Mouse (Mus musculus) MEL (cell line): Measurements from ENCODE around the gene Igfbp2. TPM values are rescaled to one million over a fixed set of nuclear protein-coding genes. Genes with fewer than 3 reads are reported as not detected.

Source experiments
- DNase-seq: peaks from one replicate; pipeline ENCODE4 v3.0.0; 2011; ENCODE audit warnings: low read depth, low spot score
- H3K27ac ChIP-seq: 2 replicates; pipeline ENCODE4 v1.5.1; 2012; ENCODE audit warnings: low read depth, mild to moderate bottlenecking, control low read depth, low read length, moderate library complexity; ENCODE audit not compliant: control insufficient read depth
- H3K27me3 ChIP-seq, 2 experiments: fragments of 150-350 bp in 1 of 2; sonication (generic) in 1 of 2; 2 replicates each; pipeline ENCODE4 v1.6.1; 2012; ENCODE audit warnings: low read length in 2 of 2, mild to moderate bottlenecking in 2 of 2, improper control_type of control experiment in 1 of 2, moderate library complexity in 1 of 2; ENCODE audit not compliant: insufficient read depth in 2 of 2, control insufficient read depth in 1 of 2
- H3K36me3 ChIP-seq, 2 experiments: 2 replicates each; pipeline ENCODE4 v1.6.1; 2012 to 2014; ENCODE audit warnings: low read length in 2 of 2, improper control_type of control experiment in 1 of 2, inconsistent platforms in 1 of 2, mild to moderate bottlenecking in 1 of 2; ENCODE audit not compliant: insufficient read depth in 2 of 2, control insufficient read depth in 1 of 2
- H3K4me1 ChIP-seq, 2 experiments: fragments of 150-350 bp in 1 of 2; sonication (generic) in 1 of 2; 2 replicates each; pipeline ENCODE4 v1.6.1; 2012; ENCODE audit warnings: low read length in 2 of 2, improper control_type of control experiment in 1 of 2, mild to moderate bottlenecking in 1 of 2; ENCODE audit not compliant: insufficient read depth in 2 of 2, control insufficient read depth in 1 of 2
- H3K4me3 ChIP-seq, 2 experiments: fragments of 150-350 bp in 1 of 2; sonication (generic) in 1 of 2; 2 replicates each; pipeline ENCODE4 v1.5.1; 2012; ENCODE audit warnings: low read depth in 2 of 2, low read length in 2 of 2, mild to moderate bottlenecking in 2 of 2, moderate library complexity in 2 of 2, control low read depth in 1 of 2, improper control_type of control experiment in 1 of 2; ENCODE audit not compliant: control insufficient read depth in 1 of 2, insufficient read depth in 1 of 2
- H3K79me2 ChIP-seq: 2 replicates; pipeline ENCODE4 v1.6.1; 2012; ENCODE audit warnings: mild to moderate bottlenecking, low read length, moderate library complexity; ENCODE audit not compliant: control insufficient read depth, poor library complexity, insufficient read depth
- H3K9ac ChIP-seq: 2 replicates; pipeline ENCODE4 v1.6.1; 2012; ENCODE audit warnings: low read depth, mild to moderate bottlenecking, control low read depth, low read length, moderate library complexity; ENCODE audit not compliant: control insufficient read depth, poor library complexity, severe bottlenecking
- H3K9me3 ChIP-seq: fragments of 150-350 bp; sonication (generic); replicated peaks from 2 replicates; pipeline ENCODE4 v1.6.1; 2012; ENCODE audit warnings: mild to moderate bottlenecking, low read length, improper control_type of control experiment, moderate library complexity; ENCODE audit not compliant: insufficient read depth
- CHD1 ChIP-seq: IDR thresholded peaks from 2 replicates; pipeline ENCODE4 v1.6.1; 2012; ENCODE audit warnings: low read depth, mild to moderate bottlenecking, inconsistent platforms, low read length, improper control_type of control experiment
- CHD2 ChIP-seq: IDR thresholded peaks from 2 replicates; pipeline ENCODE4 v1.6.1; 2011; ENCODE audit warnings: low read length, improper control_type of control experiment
- ELF1 ChIP-seq: IDR thresholded peaks from 2 replicates; pipeline ENCODE4 v1.6.1; 2014; ENCODE audit warnings: low read depth, mild to moderate bottlenecking, inconsistent platforms, low read length, improper control_type of control experiment, moderate library complexity
- EP300 ChIP-seq, 2 experiments: IDR thresholded peaks; 2 replicates each; pipeline ENCODE4 v1.6.1; 2011; ENCODE audit warnings: improper control_type of control experiment in 2 of 2, low read length in 2 of 2, low read depth in 1 of 2, mild to moderate bottlenecking in 1 of 2
- ETS1 ChIP-seq: IDR thresholded peaks from 2 replicates; pipeline ENCODE4 v1.6.1; 2012; ENCODE audit warnings: low read depth, mild to moderate bottlenecking, inconsistent platforms, low read length, improper control_type of control experiment, moderate library complexity
- GABPA ChIP-seq: IDR thresholded peaks from 2 replicates; pipeline ENCODE4 v1.6.1; 2012; ENCODE audit warnings: low read depth, mild to moderate bottlenecking, inconsistent platforms, low read length, improper control_type of control experiment, moderate library complexity
- GATA1 ChIP-seq: IDR thresholded peaks from 2 replicates; pipeline ENCODE4 v1.6.1; 2011; ENCODE audit warnings: low read depth, low read length, improper control_type of control experiment
- HCFC1 ChIP-seq: IDR thresholded peaks from 2 replicates; pipeline ENCODE4 v1.6.1; 2012; ENCODE audit warnings: low read depth, mild to moderate bottlenecking, inconsistent platforms, low read length, improper control_type of control experiment, moderate library complexity
- JUND ChIP-seq: IDR thresholded peaks from 2 replicates; pipeline ENCODE4 v1.6.1; 2011; ENCODE audit warnings: low read depth, mild to moderate bottlenecking, improper control_type of control experiment, low read length
- KAT2A ChIP-seq: conservative IDR thresholded peaks from 2 replicates; pipeline ENCODE4 v1.6.1; 2012; ENCODE audit warnings: low read depth, low read length, improper control_type of control experiment, inconsistent platforms
- MAFK ChIP-seq: IDR thresholded peaks from 2 replicates; pipeline ENCODE4 v1.6.1; 2011; ENCODE audit warnings: low read depth, mild to moderate bottlenecking, low read length, improper control_type of control experiment, borderline replicate concordance
- MAX ChIP-seq: IDR thresholded peaks from 2 replicates; pipeline ENCODE4 v1.6.1; 2011; ENCODE audit warnings: low read length, improper control_type of control experiment
- MYC ChIP-seq: IDR thresholded peaks from 2 replicates; pipeline ENCODE4 v1.6.1; 2011; ENCODE audit warnings: low read depth, mild to moderate bottlenecking, low read length, improper control_type of control experiment, moderate library complexity
- NELFE ChIP-seq: IDR thresholded peaks from 2 replicates; pipeline ENCODE4 v1.6.1; 2011; ENCODE audit warnings: low read depth, low read length, improper control_type of control experiment
- NRF1 ChIP-seq: IDR thresholded peaks from 2 replicates; pipeline ENCODE4 v1.6.1; 2014; ENCODE audit warnings: low read depth, mild to moderate bottlenecking, inconsistent platforms, low read length, improper control_type of control experiment, moderate library complexity; ENCODE audit not compliant: poor library complexity, insufficient read depth, severe bottlenecking
- POLR2AphosphoS5 ChIP-seq: IDR thresholded peaks from 2 replicates; pipeline ENCODE4 v1.6.1; 2012; ENCODE audit warnings: low read depth, borderline replicate concordance, mild to moderate bottlenecking, inconsistent platforms, low read length, moderate library complexity, mixed read lengths
- RAD21 ChIP-seq: IDR thresholded peaks from 2 replicates; pipeline ENCODE4 v1.6.1; 2011; ENCODE audit warnings: mild to moderate bottlenecking, low read depth, low read length, improper control_type of control experiment
- SMC3 ChIP-seq: IDR thresholded peaks from 2 replicates; pipeline ENCODE4 v1.6.1; 2011; ENCODE audit warnings: low read depth, low read length, improper control_type of control experiment
- TCF12 ChIP-seq: IDR thresholded peaks from 2 replicates; pipeline ENCODE4 v1.6.1; 2014; ENCODE audit warnings: low read depth, mild to moderate bottlenecking, inconsistent platforms, low read length, improper control_type of control experiment, moderate library complexity
- USF1 ChIP-seq: IDR thresholded peaks from 2 replicates; pipeline ENCODE4 v1.6.1; 2014; ENCODE audit warnings: low read depth, mild to moderate bottlenecking, inconsistent platforms, low read length, improper control_type of control experiment, moderate library complexity
- USF2 ChIP-seq, 2 experiments: IDR thresholded peaks; 2 replicates each; pipeline ENCODE4 v1.6.1; 2011 to 2012; ENCODE audit warnings: improper control_type of control experiment in 2 of 2, low read length in 2 of 2, borderline replicate concordance in 1 of 2, inconsistent platforms in 1 of 2, low read depth in 1 of 2, mild to moderate bottlenecking in 1 of 2; ENCODE audit not compliant: insufficient read depth in 1 of 2
- ZC3H11A ChIP-seq: IDR thresholded peaks from 2 replicates; pipeline ENCODE4 v1.6.1; 2012; ENCODE audit warnings: low read depth, mild to moderate bottlenecking, inconsistent platforms, low read length, improper control_type of control experiment
- ZKSCAN1 ChIP-seq: IDR thresholded peaks from 2 replicates; pipeline ENCODE4 v1.6.1; 2012; ENCODE audit warnings: low read depth, mild to moderate bottlenecking, inconsistent platforms, low read length, improper control_type of control experiment, moderate library complexity
- ZMIZ1 ChIP-seq: IDR thresholded peaks from 2 replicates; pipeline ENCODE4 v1.6.1; 2012; ENCODE audit warnings: low read depth, mild to moderate bottlenecking, inconsistent platforms, low read length, improper control_type of control experiment, moderate library complexity
- ZNF384 ChIP-seq: IDR thresholded peaks from 2 replicates; pipeline ENCODE4 v1.6.1; 2012; ENCODE audit warnings: low read depth, mild to moderate bottlenecking, inconsistent platforms, low read length, improper control_type of control experiment
- polyA plus RNA-seq, 2 experiments: library from polyadenylated mRNA; stranded (reverse) in 1 of 2; unstranded in 1 of 2; fragments of >175 nt in 1 of 2; fragments of >200 nt in 1 of 2; gene quantifications; 2 replicates each; pipeline versions ENCODE4 v1.2.1 to v1.2.4; 2012; ENCODE audit warnings: low replicate concordance in 2 of 2, low read depth in 1 of 2; ENCODE audit not compliant: insufficient read length in 2 of 2, insufficient read depth in 1 of 2, missing spikeins in 1 of 2
- total RNA-seq: library from RNA; depleted of rRNA; stranded (reverse); fragments of 300-350 nt; gene quantifications from 2 replicates; pipeline ENCODE4 v1.2.3, GENCODE M21; 2012

Igfbp2 gene
- total and polyA plus RNA-seq, 3 experiments: not detected

- H3K9me3 ChIP-seq: no peaks in the 10 kb centered on the region
- no peak for DNase-seq
- H3K36me3 ChIP-seq: no peaks in the 10 kb centered on the region
- no peaks in the 10 kb centered on the region for H3K4me1 ChIP-seq
- H3K4me3 ChIP-seq: no peak overlapping the region
- H3K79me2 ChIP-seq: no peaks in the 10 kb centered on the region
- H3K27ac ChIP-seq: no peak overlapping the region
- H3K27me3 ChIP-seq: no peaks in the 10 kb centered on the region
- no peak overlapping the region for H3K9ac ChIP-seq
- no peak for TF ChIP-seq CHD1
- TF ChIP-seq NELFE: no peak
- no peak for TF ChIP-seq MAFK
- TF ChIP-seq HCFC1: no peak
- no peak for TF ChIP-seq ELF1
- TF ChIP-seq POLR2AphosphoS5: no peak
- no peak for TF ChIP-seq GABPA
- TF ChIP-seq USF2 (IDR thresholded peaks at IDR 0.05; ENCODE audit: borderline replicate concordance in 1 of 2, insufficient read depth in 1 of 2, low read depth in 1 of 2, low read length in 2 of 2): no peak
- TF ChIP-seq ETS1: no peak
- TF ChIP-seq KAT2A: no peak
- TF ChIP-seq ZNF384: no peak
- no peak for TF ChIP-seq GATA1
- no peak for TF ChIP-seq MAX
- TF ChIP-seq SMC3: no peak
- no peak for TF ChIP-seq USF1
- no peak for TF ChIP-seq ZKSCAN1
- TF ChIP-seq EP300 (IDR thresholded peaks at IDR 0.05; ENCODE audit: low read depth in 1 of 2, low read length in 2 of 2): no peak
- no peak for TF ChIP-seq MYC
- TF ChIP-seq JUND: no peak
- TF ChIP-seq, all 39 proteins: peak for 0
These were observed 23.6 kb downstream of the Igfbp2 start for GRCm38 (mm10) chr1:72847849-72848380.

DNA sequence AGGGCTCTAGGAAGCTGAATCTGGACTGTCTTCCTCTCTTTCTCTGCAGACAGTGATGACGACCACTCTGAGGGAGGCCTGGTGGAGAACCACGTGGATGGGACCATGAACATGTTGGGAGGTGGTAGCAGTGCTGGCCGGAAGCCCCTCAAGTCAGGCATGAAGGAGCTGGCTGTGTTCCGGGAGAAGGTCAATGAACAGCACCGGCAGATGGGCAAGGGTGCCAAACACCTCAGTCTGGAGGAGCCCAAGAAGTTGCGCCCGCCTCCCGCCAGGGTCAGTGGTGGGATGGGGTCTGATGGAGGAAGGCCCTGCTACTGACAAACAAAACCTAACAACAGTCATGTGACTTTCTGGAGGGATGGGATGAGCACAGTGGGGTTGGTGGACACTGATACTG is 24.7 kb downstream of the Igfbp2 start:
- Histone ChIP-seq H3K9ac (no peak overlapping the region), H3K4me1 (no peaks in the 10 kb centered on the region), H3K79me2 (no peaks in the 10 kb centered on the region), H3K27ac (no peak overlapping the region), H3K4me3 (no peak overlapping the region), H3K9me3 (no peaks in the 10 kb centered on the region), H3K36me3 (no peaks in the 10 kb centered on the region), H3K27me3 (no peaks in the 10 kb centered on the region)
- no peak for DNase-seq
- no peak for TF ChIP-seq USF1
- TF ChIP-seq ZMIZ1: no peak
- no peak for TF ChIP-seq ZNF384
- no peak for TF ChIP-seq JUND
- no peak for TF ChIP-seq NELFE
- no peak for TF ChIP-seq CHD2
- no peak for TF ChIP-seq NRF1
- no peak for TF ChIP-seq ZC3H11A
- TF ChIP-seq RAD21: no peak
- no peak for TF ChIP-seq ETS1
- no peak for TF ChIP-seq TCF12
- TF ChIP-seq ZKSCAN1: no peak
- no peak for TF ChIP-seq MAFK
